Mouse (Mus musculus): ENCODE measurements around the gene Glb1.
A peak's percentile ranks its signal among the peaks of the same experiment; 100 is the strongest.

DNA sequence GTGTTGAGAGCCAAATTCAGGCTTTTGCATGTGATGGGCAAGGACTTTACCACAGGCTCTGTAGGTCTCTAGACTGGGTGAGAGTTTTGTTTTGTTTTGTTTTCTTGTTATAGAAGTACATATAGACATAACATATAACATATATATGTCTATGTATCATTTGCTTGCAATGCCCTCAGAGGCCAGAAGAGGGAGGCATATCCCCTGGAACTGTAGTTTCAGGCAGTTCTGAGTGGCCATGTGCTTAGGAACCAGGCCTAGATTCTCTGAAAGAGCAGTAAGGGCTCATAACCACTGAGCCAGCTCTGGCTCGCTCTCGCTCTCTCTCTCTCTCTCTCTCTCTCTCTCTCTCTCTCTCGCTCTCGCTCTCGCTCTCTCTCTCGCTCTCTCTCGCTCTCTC is 17.3 kb downstream of the Glb1 start:
- peak; percentile 31; the same call in 1 of the 2 replicates for TF ChIP-seq CTCF (IDR thresholded peaks at IDR 0.05; ENCODE audit: control insufficient read depth, insufficient read depth, insufficient replicate concordance, low read depth, low read length)
- no peak for TF ChIP-seq POLR2A (IDR thresholded peaks at IDR 0.05; ENCODE audit: control insufficient read depth, low read depth, low read length)
